Mouse (Mus musculus) CD4-positive, CD25-positive, alpha-beta regulatory T cell, adult 9 weeks (primary cell): ENCODE results near the gene Secisbp2l. TPM values are rescaled to one million over a fixed set of nuclear protein-coding genes. Genes with fewer than 3 reads are reported as not detected.

Source experiments
- polyA plus RNA-seq: library from polyadenylated mRNA; unstranded; fragments of 100-300 nt; shearing (Covaris generic); gene quantifications from one replicate; pipeline ENCODE4 v1.2.1, GENCODE M21; 2017

Gene Secisbp2l
- polyA plus RNA-seq: 20.5 TPM

GRCm38 (mm10) chr2:125782719-125783109, at the start of gene Secisbp2l:
Gene Secisbp2l (minus strand): TSS chr2:125782870.

GRCm38 (mm10) chr2:125724086-125724430, 58.6 kb downstream of the Secisbp2l start, which contains the start of gene Shc4:
Gene Shc4 (minus strand): TSS chr2:125724148.

Other genes starting within 250 kb of the Secisbp2l start
- 16.2 TPM for gene Cep152, start 157.8 kb downstream of the Secisbp2l start, polyA plus RNA-seq
- 10.8 TPM for gene Eid1, start 109.8 kb downstream of the Secisbp2l start, polyA plus RNA-seq
- 0.12 TPM for gene Shc4, start 58.7 kb downstream of the Secisbp2l start, polyA plus RNA-seq
- gene Galk2, start 76.2 kb upstream of the Secisbp2l start, polyA plus RNA-seq: 41.8 TPM
- gene Cops2, start 76.3 kb upstream of the Secisbp2l start, polyA plus RNA-seq: 50.9 TPM